Mouse (Mus musculus) ES-Bruce4 (cell line): ENCODE data around the gene Commd9.

Experiments used
- CTCF ChIP-seq: IDR thresholded peaks from one replicate; pipeline ENCODE4 v1.8.1; 2011; ENCODE audit warnings: low read depth, low read length
- POLR2A ChIP-seq: IDR thresholded peaks from one replicate; pipeline ENCODE4 v1.8.1; 2011; ENCODE audit warnings: low read length; ENCODE audit not compliant: insufficient read depth

DNA sequence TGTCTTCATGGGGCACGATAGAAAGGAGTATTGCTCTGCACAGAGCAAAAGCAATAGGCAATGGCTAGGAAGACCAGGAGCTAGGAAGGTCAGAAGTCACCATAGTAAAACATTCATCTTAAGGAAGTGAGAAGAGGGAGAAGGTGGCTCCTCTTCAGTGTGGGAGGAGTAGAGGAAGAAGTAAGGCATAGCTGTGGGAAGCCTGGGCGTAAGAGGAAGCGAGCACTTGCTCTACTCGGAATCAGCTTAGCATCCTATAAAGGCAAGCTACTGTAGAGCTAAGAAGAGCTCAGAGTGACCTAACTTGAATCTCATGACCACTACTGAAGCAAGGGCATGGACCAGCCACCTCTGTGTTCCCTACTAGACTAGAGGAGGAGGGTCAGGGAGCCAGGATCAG, 36.3 kb downstream of the Commd9 start:
- TF ChIP-seq CTCF (no peak), POLR2A (no peak)
